Mouse (Mus musculus): Measurements from ENCODE around the gene Slc4a1ap.
A peak's percentile ranks its signal among the peaks of the same experiment; 100 is the strongest.
"Not testable (repeated sequence)": the region's sequence is repeated elsewhere in the genome, so short reads cannot be mapped to it uniquely, and the experiment has no call there.

The Slc4a1ap gene

GRCm38 (mm10) chr5:31567951-31568657 lies 41.3 kb downstream of the Slc4a1ap start:
- no peak for DNase-seq

GRCm38 (mm10) chr5:31571023-31571608 lies 44.3 kb downstream of the Slc4a1ap start:
- peak; percentile 29 for DNase-seq

- DNase-seq, result no peak
These were observed 46.9 kb downstream of the Slc4a1ap start for GRCm38 (mm10) chr5:31573722-31574121.

GRCm38 (mm10) chr5:31576539-31576975 lies 49.8 kb downstream of the Slc4a1ap start:
- no peak for DNase-seq

- DNase-seq, result no peak
These were observed 54.5 kb downstream of the Slc4a1ap start for GRCm38 (mm10) chr5:31581263-31581662.

- DNase-seq, result no peak
These were observed 55.1 kb downstream of the Slc4a1ap start for GRCm38 (mm10) chr5:31581932-31582331.

- DNase-seq, result no peak
These were observed 56.5 kb downstream of the Slc4a1ap start for GRCm38 (mm10) chr5:31583261-31583660.

- DNase-seq, result no peak
These were observed 58.7 kb downstream of the Slc4a1ap start for GRCm38 (mm10) chr5:31585526-31585925.

GRCm38 (mm10) chr5:31588016-31588415 lies 61.2 kb downstream of the Slc4a1ap start:
- no peak for DNase-seq

- not testable (repeated sequence) for DNase-seq
These were observed 61.9 kb downstream of the Slc4a1ap start for GRCm38 (mm10) chr5:31588672-31589071.

GRCm38 (mm10) chr5:31589711-31590319 lies 63.0 kb downstream of the Slc4a1ap start:
- peak; percentile 55 for DNase-seq

- DNase-seq, result no peak
These were observed 64.3 kb downstream of the Slc4a1ap start for GRCm38 (mm10) chr5:31591122-31591521.

GRCm38 (mm10) chr5:31595868-31596267 lies 69.1 kb downstream of the Slc4a1ap start:
- DNase-seq, result no peak

GRCm38 (mm10) chr5:31596481-31597429 lies 70.0 kb downstream of the Slc4a1ap start, which contains the start of gene Mrpl33:
Gene Mrpl33, plus strand, starts transcription at chr5:31596935.
- DNase-seq, result peak; percentile 68

GRCm38 (mm10) chr5:31597430-31597944 lies 70.7 kb downstream of the Slc4a1ap start:
- no peak for DNase-seq

- DNase-seq, result no peak
These were observed 71.3 kb downstream of the Slc4a1ap start for GRCm38 (mm10) chr5:31598121-31598520.

- DNase-seq, result peak; percentile 66
These were observed 71.8 kb downstream of the Slc4a1ap start for GRCm38 (mm10) chr5:31598579-31598978.

GRCm38 (mm10) chr5:31599161-31599560 lies 72.4 kb downstream of the Slc4a1ap start:
- no peak for DNase-seq

- no peak for DNase-seq
These were observed 74.4 kb downstream of the Slc4a1ap start for GRCm38 (mm10) chr5:31601162-31601722.

- DNase-seq, result no peak
These were observed 75.6 kb downstream of the Slc4a1ap start for GRCm38 (mm10) chr5:31602377-31602776.

- DNase-seq, result no peak
These were observed 77.0 kb downstream of the Slc4a1ap start for GRCm38 (mm10) chr5:31603766-31604165.

- DNase-seq, result no peak
These were observed 79.4 kb downstream of the Slc4a1ap start for GRCm38 (mm10) chr5:31606151-31606550.
